8 mouse cellular contexts compared by ENCODE assay signal in genomic region chr6:56908912-56909311, GRCm38 (mm10). TPM values are rescaled to one million over a fixed set of nuclear protein-coding genes. Genes with fewer than 3 reads are reported as not detected.
DNase-seq lines count a peak whose midpoint lies in the region; ATAC-seq and TF ChIP-seq lines count a peak whose summit lies in the region.

No protein-coding gene starts in this region.

- H3K4me1 ChIP-seq in heart, embryonic 11.5 days (ENCODE audit: control insufficient read depth, insufficient read depth, low read length) = peaks cover 10% of the 10 kb centered on the region
- peaks cover 87% of the 10 kb centered on the region for H3K4me1 ChIP-seq in G1E (ENCODE audit: insufficient read depth, low read depth, low read length)
- H3K4me1 ChIP-seq in heart, postnatal 0 days (ENCODE audit: control insufficient read depth, insufficient read depth) = peaks cover 16% of the 10 kb centered on the region

- H3K4me3 ChIP-seq in heart, embryonic 11.5 days (ENCODE audit: low read depth, low read length) = no peak overlapping the region
- H3K4me3 ChIP-seq in G1E (ENCODE audit: low read depth, low read length) = no peak overlapping the region
- no peak overlapping the region for H3K4me3 ChIP-seq in heart, postnatal 0 days (ENCODE audit: low read depth, low read length)

- TF ChIP-seq EP300 in heart, postnatal 0 days (IDR thresholded peaks at IDR 0.05; ENCODE audit: low read depth) = no peak

- H3K36me3 ChIP-seq in heart, embryonic 11.5 days (ENCODE audit: control insufficient read depth, insufficient read depth, low read length) = no peaks in the 10 kb centered on the region
- H3K36me3 ChIP-seq in G1E (replicated peaks) = peaks cover 38% of the 10 kb centered on the region
- H3K36me3 ChIP-seq in heart, postnatal 0 days (replicated peaks; ENCODE audit: control insufficient read depth, insufficient read depth, low read length) = no peaks in the 10 kb centered on the region

- 9% methylated on average over 4 of the region's 4 CpGs for WGBS in heart, embryonic 11.5 days (ENCODE audit: insufficient replicate concordance)
- WGBS in heart, postnatal 0 days = 6% methylated on average over 4 of the region's 4 CpGs

- H3K27me3 ChIP-seq in heart, embryonic 11.5 days (ENCODE audit: control insufficient read depth, insufficient read depth, low read length) = no peaks in the 10 kb centered on the region
- H3K27me3 ChIP-seq in G1E (ENCODE audit: insufficient read depth, low read length) = no peaks in the 10 kb centered on the region
- H3K27me3 ChIP-seq in heart, postnatal 0 days (ENCODE audit: control insufficient read depth, insufficient read depth, low read length) = no peaks in the 10 kb centered on the region

- TF ChIP-seq CTCF in G1E (IDR thresholded peaks at IDR 0.05; ENCODE audit: low read depth, low read length) = peak; percentile 36; the same call in 1 of the 2 replicates
- TF ChIP-seq CTCF in heart, postnatal 0 days (IDR thresholded peaks at IDR 0.05; ENCODE audit: low read depth) = peak; percentile 88

- no peak overlapping the region for H3K4me2 ChIP-seq in heart, embryonic 11.5 days
- no peak overlapping the region for H3K4me2 ChIP-seq in heart, postnatal 0 days (ENCODE audit: low read depth, low read length)

- H3K27ac ChIP-seq in heart, embryonic 11.5 days (ENCODE audit: low read depth, low read length) = no peak overlapping the region
- H3K27ac ChIP-seq in heart, postnatal 0 days (ENCODE audit: low read depth) = no peak overlapping the region

- H3K9me3 ChIP-seq in heart, embryonic 11.5 days (replicated peaks; ENCODE audit: control insufficient read depth, low read length) = no peaks in the 10 kb centered on the region
- H3K9me3 ChIP-seq in G1E (replicated peaks) = no peaks in the 10 kb centered on the region
- H3K9me3 ChIP-seq in heart, postnatal 0 days (replicated peaks; ENCODE audit: control insufficient read depth, low read length) = no peaks in the 10 kb centered on the region

- DNase-seq in heart, adult 11 months = peak; percentile 92
- no peak for DNase-seq in G1E (ENCODE audit: low spot score)
- DNase-seq in embryo, embryonic 11 days = peak; percentile 57
- peak; percentile 57 for DNase-seq in heart, postnatal 0 days (ENCODE audit: low spot score)
- DNase-seq in layer of hippocampus, postnatal 36 days = peak; percentile 47 to 51
- DNase-seq in lung, postnatal 25 days (ENCODE audit: low spot score) = peak; percentile 67
- DNase-seq in spleen, postnatal 10 days (ENCODE audit: low spot score in 2 of 2) = peak; percentile 75 to 86

- no peak overlapping the region for H3K9ac ChIP-seq in heart, embryonic 11.5 days (ENCODE audit: low read depth, low read length)
- no peak overlapping the region for H3K9ac ChIP-seq in heart, postnatal 0 days (replicated peaks; ENCODE audit: low read depth, low read length)

- no peak for ATAC-seq in heart, embryonic 11.5 days (replicated peaks; ENCODE audit: insufficient number of reproducible peaks, low FRiP score, low TSS enrichment)
- ATAC-seq in G1E (ENCODE audit: extremely low read depth, insufficient number of reproducible peaks, low FRiP score, poor library complexity, severe bottlenecking) = no peak
- ATAC-seq in heart, postnatal 0 days (ENCODE audit: insufficient read depth, low read depth) = peak; percentile 86

RNA-seq across cellular contexts. Expression of gene Nt5c3, which starts 14.8 kb away (rescaled TPM):
- polyA plus RNA-seq in heart, embryonic 11.5 days (2014; fragmentation: Nextera tagmentation; extraction: Ambion mirVana) = 79.1 and 82.5 TPM in 2 replicates
- 274 and 280 TPM in 2 replicates for total RNA-seq in G1E (2014; fragmentation: Nextera tagmentation)
- total RNA-seq in G1E (2017) = 292 and 317 TPM in 2 replicates
- polyA plus RNA-seq in G1E (2012) = 120 and 122 TPM in 2 replicates
- total RNA-seq in heart, postnatal 0 days (2014; rRNA removed; ENCODE audit: low replicate concordance) = 65.3 and 74.0 TPM in 2 replicates
- 95.9 and 108 TPM in 2 replicates for polyA plus RNA-seq in heart, postnatal 0 days (2015; fragmentation: Nextera tagmentation; extraction: Ambion mirVana)
- 10 to 100 TPM; 37.6 to 42.9 TPM for total RNA-seq in layer of hippocampus, postnatal 36 days (2021)

RNA-seq across cellular contexts. Expression of gene Vmn1r4, which starts 14.9 kb away (rescaled TPM):
- polyA plus RNA-seq in heart, embryonic 11.5 days (2014; fragmentation: Nextera tagmentation; extraction: Ambion mirVana) = 0.20 and 0.21 TPM in 2 replicates
- total RNA-seq in G1E (2014; fragmentation: Nextera tagmentation) (2.6 TPM in 1 of 2 replicates, not detected in the other), G1E (2017) (0.87 and 1.9 TPM in 2 replicates)
- polyA plus RNA-seq in G1E (2012) = not detected in 2 replicates
- total RNA-seq in heart, postnatal 0 days (2014; rRNA removed; ENCODE audit: low replicate concordance) = not detected in 2 replicates
- 0.07 and 0.19 TPM in 2 replicates for polyA plus RNA-seq in heart, postnatal 0 days (2015; fragmentation: Nextera tagmentation; extraction: Ambion mirVana)
- total RNA-seq in layer of hippocampus, postnatal 36 days (2021) = under 1 TPM; 0.25 to 0.27 TPM
